Mouse (Mus musculus) intestine, postnatal 0 days (tissue): Measurements from ENCODE around the gene Letmd1. TPM values are rescaled to one million over a fixed set of nuclear protein-coding genes. Genes with fewer than 3 reads are reported as not detected.
"Not testable (repeated sequence)": the region's sequence is repeated elsewhere in the genome, so short reads cannot be mapped to it uniquely, and the experiment has no call there.

Experiments used
- ATAC-seq: fragments of 200-750 bp; cut with Nextera tagmentation; 2 replicates; pipeline ENCODE4 v1.8.0; 2017; ENCODE audit warnings: mild to moderate bottlenecking, moderate TSS enrichment, moderate library complexity
- H3K27ac ChIP-seq: fragments of 300-500 bp; sonication (generic); 2 replicates; pipeline ENCODE4 v1.5.1; 2014; ENCODE audit warnings: mild to moderate bottlenecking, low read depth, low read length, moderate library complexity
- H3K27me3 ChIP-seq: fragments of 300-500 bp; sonication (generic); replicated peaks from 2 replicates; pipeline ENCODE4 v1.6.1; 2014; ENCODE audit warnings: low read length, mixed read lengths; ENCODE audit not compliant: control insufficient read depth, insufficient read depth
- H3K36me3 ChIP-seq: fragments of 300-500 bp; sonication (generic); 2 replicates; pipeline ENCODE4 v1.6.1; 2014; ENCODE audit warnings: mild to moderate bottlenecking, moderate library complexity; ENCODE audit not compliant: control insufficient read depth, insufficient read depth
- H3K4me1 ChIP-seq: fragments of 300-500 bp; sonication (generic); replicated peaks from 2 replicates; pipeline ENCODE4 v1.6.1; 2014; ENCODE audit warnings: antibody characterized with exemption, low read length, mixed read lengths; ENCODE audit not compliant: control insufficient read depth, insufficient read depth
- H3K4me2 ChIP-seq: fragments of 300-500 bp; sonication (generic); replicated peaks from 2 replicates; pipeline ENCODE4 v1.6.1; 2014; ENCODE audit warnings: low read depth, mild to moderate bottlenecking, moderate library complexity
- H3K4me3 ChIP-seq: fragments of 300-500 bp; sonication (generic); 2 replicates; pipeline ENCODE4 v1.5.1; 2014; ENCODE audit warnings: low read depth, low read length
- H3K9ac ChIP-seq: fragments of 300-500 bp; sonication (generic); 2 replicates; pipeline ENCODE4 v1.6.1; 2014; ENCODE audit warnings: mild to moderate bottlenecking, low read depth, low read length
- H3K9me3 ChIP-seq: fragments of 300-500 bp; sonication (generic); 2 replicates; pipeline ENCODE4 v1.6.1; 2016; ENCODE audit warnings: mixed run types; ENCODE audit not compliant: control insufficient read depth
- CTCF ChIP-seq: sonication (generic); IDR thresholded peaks from 2 replicates; pipeline ENCODE4 v1.5.1; 2016; ENCODE audit warnings: low read depth, mild to moderate bottlenecking, control low read depth, antibody characterized with exemption, moderate library complexity
- WGBS: fragments of 180-500 bp; shearing (Covaris S2); extraction: QIAGEN DNeasy Blood & Tissue Kit; methylation state at CpG from one replicate; pipeline ENCODE4 v1.1.7; 2014; 5-methylcytosine and 5-hydroxymethylcytosine counted together
- polyA plus RNA-seq: library from polyadenylated mRNA; unstranded; fragments of >200 nt; fragmentation: Nextera tagmentation; extraction: Ambion mirVana; gene quantifications from 2 replicates; pipeline ENCODE4 v1.2.1, GENCODE M21; 2015

Gene Letmd1
- polyA plus RNA-seq, 1 experiment from 2014 or later: 10.6 TPM

GRCm38 (mm10) chr15:100486450-100486849 lies 17.6 kb downstream of the Letmd1 start:
- Histone ChIP-seq H3K9me3 (no peaks in the 10 kb centered on the region), H3K9ac (no peak overlapping the region), H3K4me1 (peaks cover 5% of the 10 kb centered on the region; the same call in 1 of the 2 replicates), H3K36me3 (peaks cover 48% of the 10 kb centered on the region), H3K4me2 (no peak overlapping the region), H3K4me3 (no peak overlapping the region), H3K27ac (no peak overlapping the region), H3K27me3 (no peaks in the 10 kb centered on the region)
- 63% methylated on average over 7 of the region's 7 CpGs for WGBS
- ATAC-seq: no peak
- no peak for TF ChIP-seq CTCF

GRCm38 (mm10) chr15:100487050-100487449 lies 18.2 kb downstream of the Letmd1 start:
- ATAC-seq: no peak
- Histone ChIP-seq H3K9me3 (no peaks in the 10 kb centered on the region), H3K4me2 (no peak overlapping the region), H3K27me3 (no peaks in the 10 kb centered on the region), H3K36me3 (peaks cover 42% of the 10 kb centered on the region), H3K9ac (no peak overlapping the region), H3K27ac (no peak overlapping the region), H3K4me1 (peaks cover 7% of the 10 kb centered on the region; the same call in 1 of the 2 replicates), H3K4me3 (no peak overlapping the region)
- 74% methylated on average over 2 of the region's 2 CpGs for WGBS
- no peak for TF ChIP-seq CTCF

GRCm38 (mm10) chr15:100488297-100488696 lies 19.5 kb downstream of the Letmd1 start:
- not testable (repeated sequence) for H3K27me3 ChIP-seq, ATAC-seq, H3K27ac ChIP-seq, H3K9me3 ChIP-seq, H3K9ac ChIP-seq, H3K4me1 ChIP-seq, H3K4me3 ChIP-seq, H3K4me2 ChIP-seq
- H3K36me3 ChIP-seq: peaks cover 30% of the 10 kb centered on the region
- WGBS: 86% methylated on average over 1 of the region's 1 CpGs

GRCm38 (mm10) chr15:100489263-100489662 lies 20.4 kb downstream of the Letmd1 start:
- Histone ChIP-seq H3K27me3 (no peaks in the 10 kb centered on the region), H3K4me3 (no peak overlapping the region), H3K27ac (no peak overlapping the region), H3K4me1 (peaks cover 7% of the 10 kb centered on the region; the same call in 1 of the 2 replicates), H3K4me2 (no peak overlapping the region), H3K9me3 (no peaks in the 10 kb centered on the region), H3K9ac (no peak overlapping the region), H3K36me3 (peaks cover 24% of the 10 kb centered on the region)
- ATAC-seq: no peak
- WGBS: 90% methylated on average over 15 of the region's 15 CpGs
- TF ChIP-seq CTCF: no peak

GRCm38 (mm10) chr15:100491966-100492365 lies 23.1 kb downstream of the Letmd1 start:
- no peak overlapping the region for H3K9ac ChIP-seq
- TF ChIP-seq CTCF: no peak
- H3K9me3 ChIP-seq: no peaks in the 10 kb centered on the region
- H3K27ac ChIP-seq: no peak overlapping the region
- H3K36me3 ChIP-seq: peaks cover 12% of the 10 kb centered on the region; the same call in 1 of the 2 replicates
- peak; percentile 36; the same call in 1 of the 2 replicates for ATAC-seq
- H3K4me2 ChIP-seq: peak overlapping the region; percentile 35; the same call in 1 of the 2 replicates
- H3K4me1 ChIP-seq: peaks cover 7% of the 10 kb centered on the region; the same call in 1 of the 2 replicates
- no peaks in the 10 kb centered on the region for H3K27me3 ChIP-seq
- H3K4me3 ChIP-seq: no peak overlapping the region
- WGBS: 31% methylated on average over 9 of the region's 9 CpGs

- WGBS: under 1% methylated on average over 29 of the region's 29 CpGs
Observed at GRCm38 (mm10) chr15:100494647-100495046, 25.8 kb downstream of the Letmd1 start.

More at GRCm38 (mm10) chr15:100494647-100495046, 25.8 kb downstream of the Letmd1 start:
- TF ChIP-seq CTCF: no peak
- Histone ChIP-seq H3K27ac (peak overlapping the region; percentile 62; the same call in 1 of the 2 replicates), H3K4me3 (peak overlapping the region; percentile 76), H3K4me2 (peak overlapping the region; percentile 100), H3K4me1 (peaks cover 7% of the 10 kb centered on the region; the same call in 1 of the 2 replicates), H3K9me3 (no peaks in the 10 kb centered on the region), H3K9ac (peak overlapping the region; percentile 74), H3K36me3 (no peaks in the 10 kb centered on the region), H3K27me3 (no peaks in the 10 kb centered on the region)
- peak; percentile 50 for ATAC-seq
